Mouse (Mus musculus): ENCODE data around the gene Fxyd1. TPM values are rescaled to one million over a fixed set of nuclear protein-coding genes. Genes with fewer than 3 reads are reported as not detected.

Fxyd1 gene
- polyA plus RNA-seq, 1 experiment from 2014 or later: 1,042 TPM

DNA sequence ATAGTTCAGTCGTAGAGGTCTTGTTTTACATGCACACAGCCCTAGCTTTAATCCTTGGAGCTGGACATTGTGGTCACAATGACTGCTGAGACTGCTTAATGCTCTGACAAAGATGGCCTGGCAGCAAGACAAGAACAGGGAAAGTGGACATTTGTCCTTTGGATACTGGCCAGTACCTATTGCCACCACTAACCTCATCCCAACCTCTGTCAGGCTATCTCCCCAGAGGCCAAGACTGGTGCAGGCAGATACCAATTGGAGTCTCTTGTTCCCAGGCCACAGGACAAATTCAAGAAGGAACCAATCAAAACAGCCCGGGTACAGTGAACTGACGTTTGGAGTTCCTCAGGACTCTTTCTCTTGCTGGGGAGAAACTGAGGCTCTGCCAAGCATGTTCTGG lies 31.2 kb upstream of the Fxyd1 start:
- Histone ChIP-seq H3K27ac (replicated peaks) (no peak overlapping the region), H3K4me3 (no peak overlapping the region), H3K9me3 (no peaks in the 10 kb centered on the region), H3K4me2 (no peak overlapping the region), H3K9ac (no peak overlapping the region), H3K27me3 (replicated peaks) (no peaks in the 10 kb centered on the region), H3K4me1 (peaks cover 16% of the 10 kb centered on the region; the same call in 1 of the 2 replicates), H3K36me3 (no peaks in the 10 kb centered on the region)
- 54% methylated on average over 3 of the region's 3 CpGs for WGBS
- ATAC-seq (ENCODE audit: extremely low read depth, insufficient number of reproducible peaks, low FRiP score, low TSS enrichment): no peak

DNA sequence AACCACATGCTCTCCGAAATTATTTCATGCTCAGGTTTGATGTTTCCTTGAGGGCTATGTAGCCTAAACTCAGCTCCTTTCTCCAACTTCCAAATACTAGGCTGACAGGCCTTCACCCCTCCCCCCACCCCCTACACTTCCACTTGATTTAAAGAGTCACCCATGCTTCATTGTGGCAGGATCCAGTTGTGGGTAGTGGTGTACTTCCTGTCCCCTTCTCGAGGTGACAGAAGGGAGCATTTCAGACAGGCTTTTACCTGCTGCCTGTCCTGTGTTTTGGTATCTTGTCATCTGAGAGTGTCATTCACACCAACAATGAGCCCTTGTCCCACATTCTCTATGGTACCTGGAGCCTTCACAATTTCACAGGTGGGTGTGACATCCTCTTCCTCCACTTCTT lies 30.3 kb upstream of the Fxyd1 start:
- 52% methylated on average over 2 of the region's 2 CpGs for WGBS
- Histone ChIP-seq H3K4me2 (no peak overlapping the region), H3K4me3 (no peak overlapping the region), H3K27me3 (replicated peaks) (no peaks in the 10 kb centered on the region), H3K4me1 (peaks cover 16% of the 10 kb centered on the region; the same call in 1 of the 2 replicates), H3K36me3 (no peaks in the 10 kb centered on the region), H3K9ac (no peak overlapping the region), H3K9me3 (no peaks in the 10 kb centered on the region), H3K27ac (replicated peaks) (no peak overlapping the region)
- ATAC-seq (ENCODE audit: extremely low read depth, insufficient number of reproducible peaks, low FRiP score, low TSS enrichment): no peak

DNA sequence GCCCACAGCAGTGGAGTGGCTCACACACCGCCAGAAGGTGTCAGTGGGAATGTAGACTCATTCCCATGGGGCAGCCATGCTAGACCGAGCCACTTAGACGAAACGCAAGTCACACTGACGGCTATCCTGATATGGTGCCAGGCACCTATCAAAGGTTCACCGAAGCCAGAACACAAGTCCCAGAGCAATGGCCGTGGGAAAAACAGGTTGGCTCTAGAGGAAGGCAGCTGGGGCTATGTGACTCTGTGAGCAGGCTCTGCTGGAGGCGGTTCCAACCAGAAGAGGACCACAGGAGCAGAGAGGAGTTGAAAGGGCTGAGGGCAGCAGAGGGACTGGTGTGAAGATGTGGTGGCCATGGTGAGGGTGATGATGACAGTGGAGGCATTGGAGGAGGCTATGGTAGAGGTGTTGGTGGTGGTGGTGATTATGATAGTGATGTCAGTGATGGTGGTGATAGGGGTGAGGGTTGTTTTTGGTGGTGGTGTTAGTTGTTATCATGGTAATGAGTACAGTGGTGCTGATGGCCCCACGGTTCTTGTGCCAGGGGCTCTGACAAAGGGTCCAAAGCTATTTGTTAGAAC lies 29.3 kb upstream of the Fxyd1 start:
- H3K9me3 ChIP-seq: no peaks in the 10 kb centered on the region
- WGBS: 79% methylated on average over 9 of the region's 9 CpGs
- H3K36me3 ChIP-seq: no peaks in the 10 kb centered on the region
- H3K4me1 ChIP-seq: peaks cover 16% of the 10 kb centered on the region; the same call in 1 of the 2 replicates
- H3K4me3 ChIP-seq: no peak overlapping the region
- no peak overlapping the region for H3K27ac ChIP-seq (replicated peaks)
- H3K4me2 ChIP-seq: no peak overlapping the region
- ATAC-seq (ENCODE audit: extremely low read depth, insufficient number of reproducible peaks, low FRiP score, low TSS enrichment): no peak
- no peaks in the 10 kb centered on the region for H3K27me3 ChIP-seq (replicated peaks)
- H3K9ac ChIP-seq: no peak overlapping the region

DNA sequence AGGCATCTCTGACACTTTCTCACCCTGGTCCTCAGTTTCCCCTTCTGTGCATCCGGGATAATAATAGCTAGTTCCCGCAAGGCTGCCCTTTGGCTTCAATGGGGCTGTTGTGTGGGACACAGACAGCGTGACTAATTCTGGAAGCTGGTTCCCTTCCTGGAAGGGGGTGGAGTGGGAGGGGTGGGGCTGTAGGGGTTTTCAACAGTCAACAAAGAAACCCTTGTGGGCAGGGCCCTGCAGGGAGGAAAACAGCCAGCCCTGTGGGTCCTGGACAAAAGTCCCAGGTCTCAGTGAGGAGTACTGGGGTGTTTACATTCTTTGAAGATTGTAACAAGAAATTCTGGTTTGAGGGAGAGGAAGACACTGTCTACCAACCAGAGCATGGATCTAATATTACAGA lies 28.2 kb upstream of the Fxyd1 start:
- no peaks in the 10 kb centered on the region for H3K9me3 ChIP-seq
- H3K9ac ChIP-seq: no peak overlapping the region
- peaks cover 16% of the 10 kb centered on the region; the same call in 1 of the 2 replicates for H3K4me1 ChIP-seq
- ATAC-seq (ENCODE audit: extremely low read depth, insufficient number of reproducible peaks, low FRiP score, low TSS enrichment): no peak
- H3K4me3 ChIP-seq: no peak overlapping the region
- no peaks in the 10 kb centered on the region for H3K27me3 ChIP-seq (replicated peaks)
- no peaks in the 10 kb centered on the region for H3K36me3 ChIP-seq
- 0 out of 2 replicates have a peak overlapping the region, but pooled peaks have one; percentile 1 for H3K27ac ChIP-seq (replicated peaks)
- H3K4me2 ChIP-seq: no peak overlapping the region
- WGBS: 59% methylated on average over 3 of the region's 3 CpGs

DNA sequence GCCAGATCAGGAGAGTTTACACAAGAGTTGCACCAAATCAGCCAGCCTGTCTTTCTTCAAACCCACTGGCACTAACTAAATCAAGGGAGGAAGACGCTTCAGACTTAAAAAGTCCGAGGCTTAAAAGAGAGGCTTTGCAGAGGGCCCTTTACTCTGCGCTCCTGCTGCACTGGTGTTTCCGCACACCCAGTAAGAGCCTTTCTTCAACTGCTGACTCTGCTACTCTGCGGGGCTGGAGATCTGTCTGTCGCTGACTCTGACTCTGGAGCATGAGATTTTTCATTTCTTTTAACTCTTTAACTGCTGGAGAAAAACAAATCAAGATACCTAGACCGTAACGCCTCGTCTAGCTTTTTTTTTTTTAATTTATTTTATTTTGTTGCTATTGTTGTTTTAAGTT lies 27.1 kb upstream of the Fxyd1 start:
- no peaks in the 10 kb centered on the region for H3K27me3 ChIP-seq (replicated peaks)
- ATAC-seq (ENCODE audit: extremely low read depth, insufficient number of reproducible peaks, low FRiP score, low TSS enrichment): no peak
- H3K36me3 ChIP-seq: no peaks in the 10 kb centered on the region
- H3K9me3 ChIP-seq: no peaks in the 10 kb centered on the region
- H3K4me2 ChIP-seq: no peak overlapping the region
- H3K9ac ChIP-seq: no peak overlapping the region
- peak overlapping the region; percentile 13; the same call in 1 of the 2 replicates for H3K27ac ChIP-seq (replicated peaks)
- H3K4me3 ChIP-seq: no peak overlapping the region
- peaks cover 16% of the 10 kb centered on the region; the same call in 1 of the 2 replicates for H3K4me1 ChIP-seq
- 47% methylated on average over 9 of the region's 9 CpGs for WGBS

DNA sequence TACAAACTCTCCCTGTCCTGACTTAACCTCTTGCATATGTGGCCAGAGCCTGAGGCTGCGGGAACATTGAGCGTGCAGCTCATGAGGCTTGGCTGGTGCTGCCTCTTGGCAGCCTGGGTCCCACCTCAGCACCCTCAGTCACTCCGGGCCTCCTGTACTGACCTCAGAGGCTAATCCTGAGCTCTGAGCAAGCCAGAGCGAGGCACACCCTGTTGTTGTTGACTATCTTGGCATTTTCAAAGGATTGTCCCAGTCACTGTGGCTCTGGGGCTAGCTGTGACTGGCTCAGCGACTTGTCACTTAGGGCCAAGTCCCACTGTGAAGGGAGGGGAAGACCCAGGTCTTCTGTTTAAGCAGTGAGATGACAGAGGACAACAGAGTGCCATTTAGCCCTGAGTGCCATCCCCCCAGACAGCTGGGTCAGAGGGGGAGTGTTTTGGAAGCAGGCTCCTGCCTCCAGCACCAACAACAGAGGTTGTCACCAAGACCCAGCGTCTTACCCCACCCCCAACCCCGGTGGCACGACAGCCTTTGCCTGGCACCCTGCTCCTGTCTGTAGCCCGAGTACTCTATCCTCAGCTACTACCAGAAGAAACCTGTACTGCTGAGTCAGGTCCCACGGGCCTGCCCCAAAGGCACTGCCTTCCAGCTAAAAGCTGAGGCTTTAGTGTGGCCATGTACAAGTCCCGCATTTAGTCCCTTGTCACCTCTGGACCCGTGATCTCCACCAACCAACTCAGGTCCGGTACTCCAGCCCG lies 26.0 kb upstream of the Fxyd1 start:
- 65% methylated on average over 14 of the region's 14 CpGs for WGBS
- no peak overlapping the region for H3K27ac ChIP-seq (replicated peaks)
- H3K9ac ChIP-seq: no peak overlapping the region

DNA sequence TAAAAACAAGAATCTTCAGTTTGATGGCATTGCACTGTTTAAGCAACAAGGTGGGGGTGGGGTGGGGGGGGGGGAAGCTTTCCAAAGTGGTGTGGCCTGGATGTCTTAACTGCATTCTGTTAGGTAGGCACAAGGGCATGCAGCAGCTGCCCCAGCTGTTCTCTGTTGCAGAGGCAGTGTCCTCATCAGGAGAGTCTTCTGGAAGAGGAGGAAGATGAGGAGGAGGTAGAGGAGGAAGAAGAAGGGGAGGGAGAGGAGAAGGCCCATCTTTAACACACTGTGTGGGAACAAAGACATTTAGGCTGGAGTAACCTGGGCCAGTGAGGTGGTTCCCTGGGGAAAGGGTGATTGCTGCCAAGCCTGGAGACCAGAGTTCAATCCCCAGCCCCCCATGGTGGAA lies 25.1 kb upstream of the Fxyd1 start:
- no peaks in the 10 kb centered on the region; the same call in 1 of the 2 replicates for H3K27me3 ChIP-seq (replicated peaks)
- no peak for ATAC-seq (ENCODE audit: extremely low read depth, insufficient number of reproducible peaks, low FRiP score, low TSS enrichment)
- no peak overlapping the region for H3K4me3 ChIP-seq
- H3K4me1 ChIP-seq: peaks cover 10% of the 10 kb centered on the region; the same call in 1 of the 2 replicates
- no peaks in the 10 kb centered on the region for H3K36me3 ChIP-seq
- no peaks in the 10 kb centered on the region for H3K9me3 ChIP-seq
- no peak overlapping the region for H3K9ac ChIP-seq
- no peak overlapping the region for H3K4me2 ChIP-seq
- H3K27ac ChIP-seq (replicated peaks): no peak overlapping the region

More for the DNA sequence above, 26.0 kb upstream of the Fxyd1 start:
- no peak for ATAC-seq (ENCODE audit: extremely low read depth, insufficient number of reproducible peaks, low FRiP score, low TSS enrichment)
- H3K9me3 ChIP-seq: no peaks in the 10 kb centered on the region
- no peak overlapping the region for H3K4me3 ChIP-seq
- no peaks in the 10 kb centered on the region for H3K36me3 ChIP-seq
- peaks cover 16% of the 10 kb centered on the region; the same call in 1 of the 2 replicates for H3K4me1 ChIP-seq
- H3K4me2 ChIP-seq: no peak overlapping the region
- H3K27me3 ChIP-seq (replicated peaks): no peaks in the 10 kb centered on the region

DNA sequence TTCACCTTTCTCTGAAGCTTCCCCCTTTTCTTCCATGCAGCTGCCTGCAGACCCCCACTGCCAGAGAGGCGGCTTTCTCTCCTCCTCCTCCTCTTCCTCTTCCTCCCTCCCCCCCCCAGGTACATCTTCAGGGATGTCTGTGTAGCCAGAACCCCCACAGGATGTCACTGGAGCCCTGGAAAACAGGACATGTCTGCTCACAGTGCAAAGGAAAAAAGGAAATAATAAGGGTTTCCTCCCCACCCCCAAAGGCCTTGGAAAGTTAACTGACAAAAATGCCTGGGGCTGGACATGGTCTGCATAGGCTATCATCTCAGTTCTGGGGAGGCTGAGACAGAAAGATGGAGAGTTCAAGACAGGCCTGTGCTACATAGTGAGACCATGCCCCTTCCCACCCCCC lies 24.1 kb upstream of the Fxyd1 start:
- H3K4me2 ChIP-seq: no peak overlapping the region
- no peak overlapping the region for H3K27ac ChIP-seq (replicated peaks)
- no peaks in the 10 kb centered on the region for H3K9me3 ChIP-seq
- no peak for ATAC-seq (ENCODE audit: extremely low read depth, insufficient number of reproducible peaks, low FRiP score, low TSS enrichment)
- no peaks in the 10 kb centered on the region for H3K36me3 ChIP-seq
- no peak overlapping the region for H3K9ac ChIP-seq
- no peaks in the 10 kb centered on the region; the same call in 1 of the 2 replicates for H3K27me3 ChIP-seq (replicated peaks)
- peaks cover 10% of the 10 kb centered on the region; the same call in 1 of the 2 replicates for H3K4me1 ChIP-seq
- 48% methylated on average over 1 of the region's 1 CpGs for WGBS
- no peak overlapping the region for H3K4me3 ChIP-seq

DNA sequence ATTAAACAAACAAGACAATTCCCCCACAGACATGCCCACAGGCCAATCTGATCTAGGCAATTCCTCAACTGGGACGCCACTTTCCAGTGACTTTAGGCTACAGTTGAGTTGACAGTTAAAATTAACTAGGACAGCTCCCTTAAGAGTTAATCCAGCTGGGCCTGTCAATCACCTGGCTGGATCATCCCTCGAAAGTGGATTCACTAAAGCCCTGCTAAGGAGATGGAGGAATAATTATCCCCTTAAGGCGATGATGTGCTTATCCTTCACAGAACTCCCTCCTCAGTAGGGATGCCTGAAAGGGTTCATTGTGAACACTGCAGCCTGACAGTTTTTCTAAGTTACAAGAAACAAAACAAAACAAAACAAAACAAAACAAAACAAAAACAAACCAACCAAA lies 23.6 kb upstream of the Fxyd1 start:
- Histone ChIP-seq H3K27ac (replicated peaks) (no peak overlapping the region), H3K36me3 (no peaks in the 10 kb centered on the region), H3K27me3 (replicated peaks) (no peaks in the 10 kb centered on the region; the same call in 1 of the 2 replicates), H3K9ac (no peak overlapping the region), H3K4me2 (no peak overlapping the region), H3K4me1 (peaks cover 10% of the 10 kb centered on the region; the same call in 1 of the 2 replicates), H3K4me3 (no peak overlapping the region), H3K9me3 (no peaks in the 10 kb centered on the region)
- no peak for ATAC-seq (ENCODE audit: extremely low read depth, insufficient number of reproducible peaks, low FRiP score, low TSS enrichment)
- 58% methylated on average over 3 of the region's 3 CpGs for WGBS

DNA sequence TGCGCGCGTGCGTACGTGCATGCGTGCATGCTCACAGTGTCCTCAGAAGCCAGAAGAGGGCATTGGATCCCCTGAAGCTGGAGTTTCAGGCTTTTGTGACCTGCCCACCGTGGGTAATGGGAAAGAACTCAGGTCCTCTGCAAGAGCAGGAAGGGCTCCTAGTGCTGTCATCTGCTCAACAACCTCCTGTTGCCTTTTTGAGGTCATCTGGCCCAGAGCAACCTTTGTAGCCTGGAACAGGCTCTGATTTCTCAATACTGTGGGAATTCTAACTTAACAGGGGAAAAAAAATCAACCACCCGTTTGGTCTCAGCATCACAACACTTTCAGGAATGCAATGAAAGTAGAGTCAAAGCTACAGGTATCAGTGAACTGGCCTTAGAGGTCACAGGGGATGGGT lies 22.7 kb upstream of the Fxyd1 start:
- Histone ChIP-seq H3K36me3 (no peaks in the 10 kb centered on the region), H3K4me3 (no peak overlapping the region), H3K4me1 (peaks cover 4% of the 10 kb centered on the region; the same call in 1 of the 2 replicates), H3K27ac (replicated peaks) (no peak overlapping the region), H3K9ac (no peak overlapping the region), H3K9me3 (no peaks in the 10 kb centered on the region), H3K27me3 (replicated peaks) (no peaks in the 10 kb centered on the region; the same call in 1 of the 2 replicates), H3K4me2 (no peak overlapping the region)
- no peak for ATAC-seq (ENCODE audit: extremely low read depth, insufficient number of reproducible peaks, low FRiP score, low TSS enrichment)
- 78% methylated on average over 8 of the region's 8 CpGs for WGBS

DNA sequence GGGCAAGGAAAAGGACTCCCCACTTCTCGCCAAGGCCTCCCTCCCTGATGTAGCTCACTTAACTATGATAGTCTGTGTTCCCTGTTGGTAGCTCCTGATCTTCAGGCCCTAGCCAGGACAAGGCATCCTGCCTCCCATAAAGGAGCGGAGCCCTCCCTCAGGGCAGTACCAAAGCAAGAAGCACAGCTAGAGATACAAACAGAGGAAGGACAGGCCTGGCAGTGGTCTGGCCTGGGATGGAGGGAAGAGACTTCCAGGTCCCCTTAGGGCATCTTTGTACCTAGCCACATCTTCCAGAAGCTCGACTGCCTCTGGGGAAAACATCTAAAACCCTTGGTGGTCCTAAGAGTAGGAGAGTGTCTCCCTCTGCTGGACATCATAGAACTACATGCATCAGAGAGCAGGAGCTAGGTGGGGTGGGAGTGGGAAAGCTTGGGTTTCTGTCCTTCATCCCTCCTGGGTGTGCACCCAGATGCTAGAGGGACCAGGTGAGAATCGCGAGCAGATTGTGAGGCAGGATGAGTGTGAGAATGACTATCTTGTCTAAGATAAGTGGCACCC lies 21.0 kb upstream of the Fxyd1 start:
- H3K9me3 ChIP-seq: no peaks in the 10 kb centered on the region
- H3K9ac ChIP-seq: no peak overlapping the region
- H3K4me3 ChIP-seq: no peak overlapping the region
- H3K4me1 ChIP-seq: 0 out of 2 replicates have a peak, but pooled peaks cover 3% of the 10 kb centered on the region
- H3K4me2 ChIP-seq: no peak overlapping the region
- no peaks in the 10 kb centered on the region for H3K36me3 ChIP-seq
- H3K27ac ChIP-seq (replicated peaks): no peak overlapping the region
- 37% methylated on average over 5 of the region's 5 CpGs for WGBS
- no peaks in the 10 kb centered on the region; the same call in 1 of the 2 replicates for H3K27me3 ChIP-seq (replicated peaks)
- ATAC-seq (ENCODE audit: extremely low read depth, insufficient number of reproducible peaks, low FRiP score, low TSS enrichment): no peak

Measured in heart, embryonic 13.5 days (tissue).